Mouse (Mus musculus): ENCODE data around the gene Pdxdc1. TPM values are rescaled to one million over a fixed set of nuclear protein-coding genes. Genes with fewer than 3 reads are reported as not detected.
A peak's percentile ranks its signal among the peaks of the same experiment; 100 is the strongest.
"Not testable (repeated sequence)": the region's sequence is repeated elsewhere in the genome, so short reads cannot be mapped to it uniquely, and the experiment has no call there.

The Pdxdc1 gene
- polyA plus RNA-seq, 1 experiment from 2014 or later, result 102 TPM

DNA sequence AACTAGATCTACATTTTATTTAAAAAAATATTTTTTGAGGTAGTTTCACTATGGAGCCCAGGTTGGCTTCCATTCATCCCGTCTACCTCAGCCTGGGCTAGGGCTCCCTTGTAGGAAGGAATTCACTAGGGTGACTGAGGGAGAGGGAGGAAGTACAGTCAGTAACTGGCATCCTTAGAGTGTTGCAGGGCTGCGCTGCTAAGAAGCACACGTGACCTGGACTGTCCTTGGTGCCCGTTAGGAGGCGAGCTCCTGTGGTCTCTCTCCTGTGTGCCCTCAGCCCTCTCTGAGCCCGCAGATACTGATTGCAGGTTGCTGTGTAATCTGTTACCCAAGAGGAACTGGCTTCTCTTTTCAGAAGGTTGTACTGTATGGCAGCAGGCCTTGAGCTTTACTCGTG is 94.5 kb downstream of the Pdxdc1 start:
- Histone ChIP-seq H3K4me2 (ENCODE audit: low read depth, low read length) (no peak overlapping the region), H3K27ac (ENCODE audit: low read length) (no peak overlapping the region), H3K36me3 (ENCODE audit: control insufficient read depth, insufficient read depth, low read length) (peaks cover 30% of the 10 kb centered on the region), H3K9me3 (ENCODE audit: control insufficient read depth, low read length) (no peaks in the 10 kb centered on the region), H3K4me1 (ENCODE audit: control insufficient read depth, insufficient read depth, low read length) (no peaks in the 10 kb centered on the region), H3K27me3 (replicated peaks; ENCODE audit: control insufficient read depth, insufficient read depth, low read length) (no peaks in the 10 kb centered on the region), H3K4me3 (ENCODE audit: low read length) (no peak overlapping the region), H3K9ac (ENCODE audit: low read depth, low read length) (no peak overlapping the region)
- 87% methylated on average over 7 of the region's 7 CpGs for WGBS
- 0 out of 2 replicates have a peak, but pooled peaks have one; percentile 49 for ATAC-seq

DNA sequence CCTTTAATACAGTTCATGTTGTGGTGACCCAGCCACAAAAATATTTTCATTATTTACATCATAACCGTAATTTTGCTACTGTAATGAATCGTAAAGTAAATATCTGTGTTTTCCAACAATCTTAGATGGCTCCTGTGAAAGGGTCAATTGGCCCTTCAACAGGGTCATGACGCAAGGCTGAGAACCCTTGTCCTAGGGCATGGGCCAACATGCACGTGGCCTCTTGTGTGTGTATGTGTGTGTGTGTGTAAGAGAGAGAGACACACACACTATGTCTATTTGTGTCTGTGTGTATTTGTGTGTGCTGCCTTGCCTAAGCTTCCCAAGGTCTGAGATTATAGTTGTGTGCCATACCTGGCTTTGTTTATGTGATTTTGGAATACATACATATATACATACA is 95.3 kb downstream of the Pdxdc1 start:
- H3K9ac ChIP-seq (ENCODE audit: low read depth, low read length), result no peak overlapping the region
- H3K4me1 ChIP-seq (ENCODE audit: control insufficient read depth, insufficient read depth, low read length), result no peaks in the 10 kb centered on the region
- no peaks in the 10 kb centered on the region for H3K9me3 ChIP-seq (ENCODE audit: control insufficient read depth, low read length)
- H3K4me2 ChIP-seq (ENCODE audit: low read depth, low read length), result no peak overlapping the region
- no peak for ATAC-seq
- H3K36me3 ChIP-seq (ENCODE audit: control insufficient read depth, insufficient read depth, low read length), result peaks cover 29% of the 10 kb centered on the region
- H3K4me3 ChIP-seq (ENCODE audit: low read length), result no peak overlapping the region
- WGBS, result 94% methylated on average over 4 of the region's 4 CpGs
- H3K27ac ChIP-seq (ENCODE audit: low read length), result no peak overlapping the region
- no peaks in the 10 kb centered on the region for H3K27me3 ChIP-seq (replicated peaks; ENCODE audit: control insufficient read depth, insufficient read depth, low read length)

DNA sequence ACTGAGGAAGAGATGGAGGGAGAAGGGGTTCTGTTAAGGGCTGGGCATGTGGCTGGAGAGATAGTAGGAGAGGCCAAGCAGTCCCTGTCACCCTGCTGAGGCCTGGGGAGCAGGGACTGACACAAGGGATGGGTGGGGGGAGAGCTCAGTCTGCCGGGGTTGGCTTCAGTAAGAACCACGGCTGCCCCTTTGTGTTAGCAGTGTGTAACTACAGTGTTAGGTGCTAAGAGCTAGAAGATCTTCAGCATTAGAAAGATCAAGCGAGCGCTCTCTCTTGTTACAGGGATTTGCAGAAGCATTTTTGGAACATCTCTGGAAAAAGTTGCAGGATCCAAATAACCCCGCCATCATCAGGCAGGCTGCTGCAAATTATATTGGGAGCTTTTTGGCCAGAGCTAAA is 98.3 kb downstream of the Pdxdc1 start:
- no peak overlapping the region for H3K27ac ChIP-seq (ENCODE audit: low read length)
- ATAC-seq, result no peak
- no peaks in the 10 kb centered on the region for H3K4me1 ChIP-seq (ENCODE audit: control insufficient read depth, insufficient read depth, low read length)
- H3K4me2 ChIP-seq (ENCODE audit: low read depth, low read length), result no peak overlapping the region
- no peak overlapping the region for H3K4me3 ChIP-seq (ENCODE audit: low read length)
- no peaks in the 10 kb centered on the region for H3K27me3 ChIP-seq (replicated peaks; ENCODE audit: control insufficient read depth, insufficient read depth, low read length)
- WGBS, result 83% methylated on average over 5 of the region's 5 CpGs
- no peak overlapping the region for H3K9ac ChIP-seq (ENCODE audit: low read depth, low read length)
- H3K36me3 ChIP-seq (ENCODE audit: control insufficient read depth, insufficient read depth, low read length), result peaks cover 25% of the 10 kb centered on the region
- no peaks in the 10 kb centered on the region for H3K9me3 ChIP-seq (ENCODE audit: control insufficient read depth, low read length)

DNA sequence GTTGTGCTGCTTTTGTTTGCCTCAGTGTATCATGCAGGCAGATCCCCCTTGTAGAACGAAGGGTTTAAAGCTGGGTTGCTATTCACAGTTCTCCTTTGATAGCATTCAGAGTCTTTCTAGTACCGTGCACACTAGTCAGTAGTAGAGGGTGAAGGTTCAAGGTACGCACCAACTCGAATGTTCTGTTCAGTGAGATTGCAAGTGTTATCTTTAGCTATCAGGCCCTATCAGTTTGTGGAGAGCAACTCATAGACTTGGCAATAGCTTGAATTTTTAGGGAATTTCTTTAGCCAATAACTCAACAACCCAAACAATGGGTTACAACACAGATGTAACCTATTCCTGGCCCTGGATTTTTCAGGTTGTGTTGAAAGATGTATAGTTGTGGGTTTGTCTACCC is 101.7 kb downstream of the Pdxdc1 start:
- no peaks in the 10 kb centered on the region for H3K27me3 ChIP-seq (replicated peaks; ENCODE audit: control insufficient read depth, insufficient read depth, low read length)
- H3K4me3 ChIP-seq (ENCODE audit: low read length), result no peak overlapping the region
- peaks cover 22% of the 10 kb centered on the region for H3K36me3 ChIP-seq (ENCODE audit: control insufficient read depth, insufficient read depth, low read length)
- H3K4me2 ChIP-seq (ENCODE audit: low read depth, low read length), result no peak overlapping the region
- H3K27ac ChIP-seq (ENCODE audit: low read length), result no peak overlapping the region
- H3K9ac ChIP-seq (ENCODE audit: low read depth, low read length), result no peak overlapping the region
- H3K4me1 ChIP-seq (ENCODE audit: control insufficient read depth, insufficient read depth, low read length), result no peaks in the 10 kb centered on the region
- no peak for ATAC-seq
- H3K9me3 ChIP-seq (ENCODE audit: control insufficient read depth, low read length), result no peaks in the 10 kb centered on the region
- 89% methylated on average over 4 of the region's 4 CpGs for whole genome bisulfite sequencing

DNA sequence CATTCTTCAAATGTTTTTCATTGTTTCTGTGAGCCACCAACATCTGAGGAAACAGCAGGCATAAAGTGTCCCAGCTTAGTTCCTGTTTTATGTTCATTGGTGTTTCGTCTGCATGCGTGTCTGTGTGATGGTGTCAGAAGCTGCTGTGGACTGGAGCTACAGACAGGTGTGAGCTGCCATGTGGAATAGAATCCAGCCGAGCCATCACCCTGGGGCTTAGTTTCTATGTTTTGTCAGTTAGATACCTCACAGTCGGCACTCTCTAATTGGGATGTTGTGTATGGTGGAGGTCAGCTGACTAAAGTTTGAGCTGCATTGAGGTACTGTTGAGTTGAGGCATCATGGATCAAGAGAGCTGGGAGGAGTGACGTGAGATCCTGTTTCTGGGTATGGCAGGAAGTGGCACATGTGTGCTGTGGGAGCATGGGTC is 106.2 kb downstream of the Pdxdc1 start:
- no peaks in the 10 kb centered on the region for H3K4me1 ChIP-seq (ENCODE audit: control insufficient read depth, insufficient read depth, low read length)
- ATAC-seq, result no peak

DNA sequence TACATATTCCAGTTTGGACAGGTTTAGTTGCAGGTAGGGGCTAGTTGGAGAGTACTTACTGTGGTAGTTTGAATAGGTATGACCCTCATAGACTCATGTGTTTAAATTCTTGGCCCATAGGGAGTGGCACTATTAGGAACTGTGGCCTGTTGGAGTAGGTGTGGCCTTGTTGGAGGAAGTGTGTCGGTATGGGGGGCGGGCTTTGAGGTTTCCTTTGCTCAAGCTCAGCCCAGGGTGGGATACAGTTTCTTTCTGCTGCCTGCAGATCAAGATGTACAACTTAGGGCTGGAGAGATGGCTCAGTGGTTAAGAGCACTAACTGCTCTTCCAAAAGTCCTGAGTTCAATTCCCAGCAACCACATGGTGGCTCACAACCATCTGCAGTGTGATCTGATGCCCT is 109.5 kb downstream of the Pdxdc1 start:
- H3K4me3 ChIP-seq (ENCODE audit: low read length); ATAC-seq; H3K9me3 ChIP-seq (ENCODE audit: control insufficient read depth, low read length); H3K4me1 ChIP-seq (ENCODE audit: control insufficient read depth, insufficient read depth, low read length); H3K27ac ChIP-seq (ENCODE audit: low read length); H3K4me2 ChIP-seq (ENCODE audit: low read depth, low read length); H3K9ac ChIP-seq (ENCODE audit: low read depth, low read length); H3K27me3 ChIP-seq (replicated peaks; ENCODE audit: control insufficient read depth, insufficient read depth, low read length): not testable (repeated sequence)
- peaks cover 20% of the 10 kb centered on the region for H3K36me3 ChIP-seq (ENCODE audit: control insufficient read depth, insufficient read depth, low read length)
- 88% methylated on average over 2 of the region's 2 CpGs for WGBS

More for the DNA sequence above, 106.2 kb downstream of the Pdxdc1 start:
- H3K9me3 ChIP-seq (ENCODE audit: control insufficient read depth, low read length), result no peaks in the 10 kb centered on the region
- no peak overlapping the region for H3K9ac ChIP-seq (ENCODE audit: low read depth, low read length)
- H3K36me3 ChIP-seq (ENCODE audit: control insufficient read depth, insufficient read depth, low read length), result peaks cover 25% of the 10 kb centered on the region
- H3K4me2 ChIP-seq (ENCODE audit: low read depth, low read length), result no peak overlapping the region
- no peak overlapping the region for H3K27ac ChIP-seq (ENCODE audit: low read length)
- no peak overlapping the region for H3K4me3 ChIP-seq (ENCODE audit: low read length)
- H3K27me3 ChIP-seq (replicated peaks; ENCODE audit: control insufficient read depth, insufficient read depth, low read length), result no peaks in the 10 kb centered on the region
- 90% methylated on average over 5 of the region's 5 CpGs for WGBS

DNA sequence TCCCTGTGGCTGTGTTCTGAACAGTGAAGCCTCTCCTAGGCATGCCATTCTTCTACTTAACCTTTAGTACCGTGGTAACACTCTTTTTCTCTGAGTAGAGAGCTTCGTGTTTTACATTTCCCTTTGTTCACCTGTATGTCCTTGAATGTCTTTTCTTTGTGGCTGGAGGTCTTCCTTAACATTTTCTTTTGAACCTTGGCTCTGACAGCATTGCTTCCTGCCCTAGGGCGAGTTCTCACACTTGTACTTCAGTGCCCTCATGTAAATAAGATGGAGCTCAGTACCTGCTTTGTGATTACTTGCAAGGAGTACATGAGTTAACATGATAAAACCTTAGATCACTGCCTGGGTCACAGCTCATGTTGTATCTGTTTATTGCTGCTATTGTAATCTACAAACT is 117.0 kb downstream of the Pdxdc1 start:
- Histone ChIP-seq H3K4me3 (ENCODE audit: low read length) (no peak overlapping the region), H3K9ac (ENCODE audit: low read depth, low read length) (no peak overlapping the region), H3K4me2 (ENCODE audit: low read depth, low read length) (no peak overlapping the region), H3K4me1 (ENCODE audit: control insufficient read depth, insufficient read depth, low read length) (peaks cover 5% of the 10 kb centered on the region; the same call in 1 of the 2 replicates), H3K36me3 (ENCODE audit: control insufficient read depth, insufficient read depth, low read length) (0 out of 2 replicates have a peak, but pooled peaks cover 5% of the 10 kb centered on the region), H3K27ac (ENCODE audit: low read length) (no peak overlapping the region), H3K9me3 (ENCODE audit: control insufficient read depth, low read length) (no peaks in the 10 kb centered on the region), H3K27me3 (replicated peaks; ENCODE audit: control insufficient read depth, insufficient read depth, low read length) (no peaks in the 10 kb centered on the region)
- no peak; the same call in 1 of the 2 replicates for ATAC-seq
- 84% methylated on average over 3 of the region's 3 CpGs for WGBS

Small RNA genes within 50 kb of the gene (microRNA-seq; reads per million reads assigned to microRNA genes)
- not detected for gene Gm27734

Other genes with a start within 250 kb of the Pdxdc1 start
- 35.8 and 39.4 TPM in 2 replicates for gene Parn, start 235.0 kb downstream of the Pdxdc1 start, polyA plus RNA-seq (2015; fragmentation: Nextera tagmentation; extraction: Ambion mirVana)
- 36.6 and 38.3 TPM in 2 replicates for gene Bfar, start 231.3 kb downstream of the Pdxdc1 start, polyA plus RNA-seq (2015; fragmentation: Nextera tagmentation; extraction: Ambion mirVana)
- 3.4 and 4.1 TPM in 2 replicates for gene 3110001I22Rik, start 231.2 kb downstream of the Pdxdc1 start, polyA plus RNA-seq (2015; fragmentation: Nextera tagmentation; extraction: Ambion mirVana)
- gene Pla2g10, start 172.1 kb downstream of the Pdxdc1 start, polyA plus RNA-seq (2015; fragmentation: Nextera tagmentation; extraction: Ambion mirVana), result 8.5 and 8.7 TPM in 2 replicates
- gene Rrn3, start 122.4 kb downstream of the Pdxdc1 start, polyA plus RNA-seq (2015; fragmentation: Nextera tagmentation; extraction: Ambion mirVana), result 43.8 and 46.1 TPM in 2 replicates
- gene Ntan1, start 84.3 kb downstream of the Pdxdc1 start, polyA plus RNA-seq (2015; fragmentation: Nextera tagmentation; extraction: Ambion mirVana), result 143 and 148 TPM in 2 replicates
- gene Mpv17l, start within 50 bp of the Pdxdc1 start, polyA plus RNA-seq (2015; fragmentation: Nextera tagmentation; extraction: Ambion mirVana), result 17.3 and 20.3 TPM in 2 replicates
- gene 2900011O08Rik, start 83.5 kb upstream of the Pdxdc1 start, polyA plus RNA-seq (2015; fragmentation: Nextera tagmentation; extraction: Ambion mirVana), result 1.5 and 2.1 TPM in 2 replicates
- not detected in 2 replicates for gene Ifitm7, start 83.8 kb upstream of the Pdxdc1 start, polyA plus RNA-seq (2015; fragmentation: Nextera tagmentation; extraction: Ambion mirVana)

Data from intestine, embryonic 16.5 days (tissue).